Mouse (Mus musculus) hindbrain, embryonic 10.5 days (tissue): ENCODE results near the gene Ccdc50. TPM values are rescaled to one million over a fixed set of nuclear protein-coding genes. Genes with fewer than 3 reads are reported as not detected.

Experiments used
- DNase-seq: peaks from one replicate; pipeline ENCODE4 v3.0.0-alpha.2; 2017; ENCODE audit warnings: low spot score
- H3K27ac ChIP-seq: fragments of 300-500 bp; sonication (generic); 2 replicates; pipeline ENCODE4 v1.5.1; 2016; ENCODE audit warnings: mild to moderate bottlenecking, moderate library complexity
- H3K27me3 ChIP-seq: fragments of 300-500 bp; sonication (generic); 2 replicates; pipeline ENCODE4 v1.6.1; 2016; ENCODE audit warnings: mild to moderate bottlenecking; ENCODE audit not compliant: poor library complexity, insufficient read depth, severe bottlenecking
- H3K36me3 ChIP-seq: fragments of 300-500 bp; sonication (generic); 2 replicates; pipeline ENCODE4 v1.6.1; 2016; ENCODE audit warnings: mild to moderate bottlenecking, moderate library complexity
- H3K4me1 ChIP-seq: fragments of 300-500 bp; sonication (generic); replicated peaks from 2 replicates; pipeline ENCODE4 v1.6.1; 2016; ENCODE audit warnings: mild to moderate bottlenecking
- H3K4me3 ChIP-seq: fragments of 300-500 bp; sonication (generic); 2 replicates; pipeline ENCODE4 v1.5.1; 2016; ENCODE audit warnings: mild to moderate bottlenecking, moderate library complexity
- H3K9me3 ChIP-seq: fragments of 300-500 bp; sonication (generic); 2 replicates; pipeline ENCODE4 v1.6.1; 2016; ENCODE audit warnings: mild to moderate bottlenecking, moderate library complexity
- WGBS: fragments of 180-500 bp; shearing (Covaris S2); methylation state at CpG from one replicate; pipeline ENCODE4 v1.1.7; 2016; 5-methylcytosine and 5-hydroxymethylcytosine counted together
- polyA plus RNA-seq: library from polyadenylated mRNA; unstranded; fragments of >200 nt; fragmentation: Nextera tagmentation; extraction: Ambion mirVana; gene quantifications from 2 replicates; pipeline ENCODE4 v1.2.1, GENCODE M21; 2016

The Ccdc50 gene
- polyA plus RNA-seq, 1 experiment from 2014 or later: 50.4 TPM

- Histone ChIP-seq H3K9me3 (no peaks in the 10 kb centered on the region), H3K4me1 (no peaks in the 10 kb centered on the region), H3K27ac (no peak overlapping the region), H3K36me3 (no peaks in the 10 kb centered on the region), H3K4me3 (no peak overlapping the region), H3K27me3 (no peaks in the 10 kb centered on the region)
- no peak for DNase-seq
- WGBS: 77% methylated on average over 1 of the region's 1 CpGs
Measured at GRCm38 (mm10) chr16:27483834-27484233, 95.2 kb downstream of the Ccdc50 start.

Other genes with a start within 250 kb of the Ccdc50 start
- gene Ostn, start 81.4 kb upstream of the Ccdc50 start, polyA plus RNA-seq: not detected in 2 replicates
- 1.8 TPM in 1 of 2 replicates, not detected in the other for gene Uts2b, start 18.6 kb upstream of the Ccdc50 start, polyA plus RNA-seq